Mouse (Mus musculus) embryonic fibroblast, embryonic 13.5 days (primary cell): ENCODE data around the gene Foxs1.

Experiments
- CTCF ChIP-seq: IDR thresholded peaks from 2 replicates; pipeline ENCODE4 v1.5.1; 2011; ENCODE audit warnings: mild to moderate bottlenecking, control low read depth, low read length, moderate library complexity, borderline replicate concordance; ENCODE audit not compliant: insufficient read depth
- POLR2A ChIP-seq: IDR thresholded peaks from 2 replicates; pipeline ENCODE4 v1.6.1; 2011; ENCODE audit warnings: low read depth, mild to moderate bottlenecking, control low read depth, low read length, moderate library complexity

GRCm38 (mm10) chr2:152925189-152925872 lies 7.7 kb downstream of the Foxs1 start:
- TF ChIP-seq CTCF (no peak), POLR2A (peak; percentile 42; the same call in 1 of the 2 replicates)
